Mouse (Mus musculus) right cerebral cortex, postnatal 36 days (tissue): ENCODE measurements around the gene Sv2a.
A peak's percentile ranks its signal among the peaks of the same experiment; 100 is the strongest.
"Not testable (repeated sequence)": the region's sequence is repeated elsewhere in the genome, so short reads cannot be mapped to it uniquely, and the experiment has no call there.

Experiments
- DNase-seq, 2 experiments: peaks; one replicate each; pipeline ENCODE4 v3.0.0; 2022; ENCODE audit warnings: low spot score in 2 of 2, mixed read lengths in 1 of 2

Sv2a gene

GRCm38 (mm10) chr3:96220765-96221639 lies 40.1 kb downstream of the Sv2a start, which contains the start of the genes Hist2h2ac and Hist2h2be:
Hist2h2ac (minus strand) TSS chr3:96220880.
Hist2h2be (plus strand) TSS chr3:96221119.
- peak; percentile 78 to 87 for DNase-seq

- DNase-seq, result no peak
Observed at GRCm38 (mm10) chr3:96221640-96222038, 40.7 kb downstream of the Sv2a start.

DNA sequence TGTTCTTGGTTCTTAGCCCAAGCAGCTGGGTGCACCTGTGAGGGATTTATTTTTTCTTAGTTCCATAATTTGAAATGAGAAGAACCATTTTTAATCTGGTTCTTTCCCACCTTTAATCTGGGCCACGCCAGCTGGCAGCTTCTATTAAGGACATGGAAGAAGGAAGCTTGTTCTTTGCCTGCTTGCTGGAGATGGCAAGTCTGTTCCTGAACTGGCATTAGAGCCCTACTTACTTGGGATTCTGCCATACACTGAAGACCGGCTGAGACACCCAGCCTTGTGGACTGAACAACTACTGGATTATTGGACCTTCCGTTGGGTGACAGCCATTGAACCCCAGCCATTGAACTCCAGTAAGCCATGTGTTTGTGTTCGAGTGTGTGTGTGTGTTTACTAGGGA lies 41.8 kb downstream of the Sv2a start:
- no peak for DNase-seq

DNA sequence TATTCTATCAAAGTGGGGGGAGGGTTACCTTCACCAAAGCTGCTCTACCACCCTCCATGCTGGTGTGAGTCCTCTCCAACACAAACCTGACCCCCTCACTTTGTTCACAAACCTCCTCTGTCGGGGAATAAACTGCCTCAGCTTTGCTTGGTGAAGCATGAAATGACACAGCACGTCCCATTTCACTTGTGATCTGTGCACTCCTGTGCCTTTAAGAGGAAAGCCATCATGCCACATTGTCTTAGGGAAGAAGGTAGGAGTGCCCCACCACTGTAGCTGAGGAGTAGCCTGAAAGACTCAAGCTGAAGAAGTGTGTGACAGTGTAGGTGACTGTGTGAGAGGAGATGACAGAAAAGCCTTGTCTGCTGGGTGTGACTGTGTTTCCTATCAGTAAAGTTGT lies 44.5 kb downstream of the Sv2a start:
- DNase-seq, result no peak

GRCm38 (mm10) chr3:96226695-96227648 lies 46.0 kb downstream of the Sv2a start:
- no peak for DNase-seq

DNA sequence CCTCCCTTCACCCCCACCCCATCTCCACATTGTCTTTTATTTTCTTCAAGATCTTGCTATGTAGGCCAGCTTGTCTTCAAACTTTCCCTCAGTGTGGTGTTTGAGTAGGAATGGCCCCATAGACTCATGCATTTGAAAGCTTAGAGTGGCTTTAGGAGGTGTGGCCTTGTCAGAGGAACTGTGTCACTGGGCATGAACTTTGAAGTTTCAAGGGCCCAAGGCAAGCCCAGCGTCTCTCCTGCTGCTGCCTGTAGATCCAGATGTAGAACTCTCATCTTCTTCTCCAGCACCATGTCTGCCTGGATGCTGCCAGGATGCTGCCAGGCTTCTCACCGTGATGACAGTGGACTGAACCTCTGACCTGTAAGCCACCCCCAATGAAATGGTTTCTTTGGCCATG lies 47.9 kb downstream of the Sv2a start:
- no peak for DNase-seq

DNA sequence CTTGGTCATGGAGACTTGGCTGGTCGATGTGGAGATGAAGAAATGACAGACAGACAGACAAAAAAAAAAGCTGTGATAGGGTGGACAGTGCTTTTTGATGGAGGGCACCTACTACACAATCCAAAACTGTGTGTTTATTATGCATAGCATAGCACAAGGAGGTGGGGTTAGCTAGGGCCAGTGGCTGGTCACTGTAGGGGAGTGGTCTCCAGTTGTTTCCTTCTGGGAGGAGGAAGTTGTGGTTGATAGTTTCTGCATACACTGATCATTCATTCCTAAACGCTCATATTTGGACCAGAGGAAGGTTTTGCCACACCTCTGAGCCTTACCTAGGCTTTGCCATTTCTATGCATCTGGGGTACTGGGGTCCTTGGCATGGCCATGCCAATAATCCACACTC lies 49.5 kb downstream of the Sv2a start:
- DNase-seq, result no peak

DNA sequence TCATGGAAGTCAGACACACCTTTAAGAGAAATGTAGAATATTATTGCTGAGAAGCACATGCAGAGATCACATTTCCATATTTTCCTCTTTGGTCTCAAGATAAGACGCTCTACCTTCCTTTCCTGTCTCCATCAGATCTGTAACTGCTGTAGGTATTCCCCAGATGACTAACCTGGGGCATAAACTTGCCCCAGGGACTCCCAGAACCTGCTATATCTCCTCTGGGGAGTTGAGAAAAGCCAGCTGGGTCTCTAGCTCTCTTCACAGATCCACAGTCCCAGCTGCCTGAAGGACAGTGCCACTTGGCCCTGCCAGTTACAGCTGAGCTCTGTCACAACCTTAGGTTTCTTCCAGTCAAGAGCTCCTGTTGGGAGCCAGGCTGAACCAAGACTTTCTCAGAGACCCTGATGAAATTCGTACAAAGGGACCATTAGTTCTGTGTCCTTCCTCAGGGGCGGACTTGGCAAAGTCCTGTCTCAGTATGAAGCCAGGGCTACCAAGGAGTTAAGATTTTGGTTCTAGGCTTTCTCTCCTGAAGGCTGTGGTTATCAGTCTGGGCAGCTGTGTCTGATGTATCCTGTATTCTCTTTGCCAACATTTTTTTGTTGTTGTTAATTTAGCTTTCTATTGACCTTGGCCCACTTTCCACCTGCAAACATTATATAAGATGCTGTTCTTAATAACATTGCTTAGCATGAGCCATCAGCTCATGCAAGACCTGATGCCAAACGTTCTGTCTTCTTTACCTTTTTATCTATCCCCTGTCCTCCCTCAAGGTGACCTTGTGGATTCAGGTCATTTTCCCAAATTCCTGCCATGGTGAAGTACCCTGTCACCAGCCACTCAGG lies 50.2 kb downstream of the Sv2a start:
- no peak for DNase-seq

- no peak for DNase-seq
Observed at GRCm38 (mm10) chr3:96231758-96232120, 50.8 kb downstream of the Sv2a start.

DNA sequence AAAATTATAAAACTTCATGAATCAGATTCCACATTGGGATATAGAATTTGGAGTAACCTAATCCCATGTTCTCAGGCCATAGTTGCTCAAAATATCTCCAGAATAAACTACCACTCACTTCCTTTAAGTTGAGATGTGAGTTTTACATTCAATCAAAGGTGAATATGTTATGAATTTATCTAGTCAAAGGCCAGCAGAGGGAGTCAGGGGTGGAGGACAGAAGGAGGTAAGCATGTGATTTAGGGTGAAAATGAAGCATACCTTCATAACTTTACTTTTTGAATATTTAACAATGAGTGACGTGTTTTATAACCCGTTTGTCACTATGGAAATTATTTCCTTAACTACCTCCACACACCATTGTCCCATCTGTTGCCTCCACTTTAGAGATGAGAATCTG lies 54.0 kb downstream of the Sv2a start:
- no peak for DNase-seq

- DNase-seq, result no peak
Observed at GRCm38 (mm10) chr3:96235836-96236235, 54.9 kb downstream of the Sv2a start.

DNA sequence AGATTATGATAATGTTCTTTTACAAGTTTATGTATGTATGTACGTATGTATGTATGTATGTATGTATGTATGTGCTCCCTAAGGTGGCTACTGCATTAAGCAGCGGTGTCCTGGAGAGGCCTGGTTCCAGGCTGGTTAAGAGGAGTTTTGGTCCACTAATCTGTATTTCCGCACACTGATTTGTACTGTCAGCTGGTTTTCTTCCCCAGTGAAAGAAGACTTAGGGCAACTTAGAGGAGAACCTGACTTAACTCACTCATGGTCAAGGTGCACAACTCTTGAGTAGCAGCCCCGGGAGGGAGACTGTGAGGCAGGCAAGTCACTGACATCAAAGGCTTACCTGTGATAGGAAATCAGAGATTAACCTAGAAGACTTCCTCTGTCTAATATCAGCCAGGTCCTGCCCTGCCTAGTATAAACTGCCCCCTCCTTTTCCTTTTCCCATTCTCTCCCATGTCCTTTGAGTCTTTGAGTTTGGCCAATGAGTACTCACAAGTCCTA lies 55.9 kb downstream of the Sv2a start:
- DNase-seq, result no peak

- DNase-seq, result no peak
Observed at GRCm38 (mm10) chr3:96237335-96237903, 56.5 kb downstream of the Sv2a start.

DNA sequence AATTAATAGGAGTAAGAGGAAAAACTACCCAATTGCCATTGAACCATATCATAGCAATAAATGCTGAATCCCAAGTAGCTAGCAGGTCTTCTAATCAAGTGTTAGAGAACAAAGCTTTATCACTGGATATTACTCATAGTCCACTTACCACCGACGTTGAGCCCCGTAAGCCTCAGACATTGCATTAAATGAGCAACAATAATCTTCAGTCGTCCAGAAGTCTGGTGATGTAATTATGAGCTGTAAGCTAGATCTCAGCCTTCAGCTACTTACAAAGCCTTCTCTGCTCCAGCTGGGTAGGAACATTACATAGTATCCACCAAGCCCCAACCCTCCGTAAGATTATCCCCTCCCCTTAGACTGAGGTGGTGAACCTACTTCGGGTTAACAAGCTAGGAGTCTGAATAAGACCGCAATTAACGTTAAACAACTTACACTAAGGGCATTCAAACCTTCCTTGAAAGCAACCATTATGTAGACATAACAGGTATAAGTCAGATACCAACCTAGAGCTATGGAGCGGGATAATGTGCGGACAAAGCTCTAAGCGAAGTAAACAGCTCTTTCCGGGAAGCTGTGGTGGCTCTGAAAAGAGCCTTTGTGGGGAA lies 57.1 kb downstream of the Sv2a start:
- DNase-seq, result no peak

- DNase-seq, result not testable (repeated sequence)
Observed at GRCm38 (mm10) chr3:96238954-96239793, 58.2 kb downstream of the Sv2a start, which contains the start of gene Hist2h3c2. Hist2h3c2 (minus strand) TSS chr3:96239127.

GRCm38 (mm10) chr3:96239949-96240798 lies 59.2 kb downstream of the Sv2a start, which contains the start of gene Hist2h2aa2:
Hist2h2aa2 (minus strand) TSS chr3:96240276.
- DNase-seq, result peak; percentile 92 to 94

- no peak for DNase-seq
Observed at GRCm38 (mm10) chr3:96240799-96241197, 59.8 kb downstream of the Sv2a start.

- DNase-seq, result no peak
Observed at GRCm38 (mm10) chr3:96243921-96244572, 63.1 kb downstream of the Sv2a start.
